Mouse (Mus musculus) 416B (cell line): ENCODE results near the gene Hacl1.
A peak's percentile ranks its signal among the peaks of the same experiment; 100 is the strongest.
"Not testable (repeated sequence)": the region's sequence is repeated elsewhere in the genome, so short reads cannot be mapped to it uniquely, and the experiment has no call there.

ENCODE experiments used
- DNase-seq: peaks from one replicate; pipeline ENCODE4 v3.0.0; 2011; ENCODE audit warnings: low read depth

Gene Hacl1

GRCm38 (mm10) chr14:31640346-31640889 is 668 bp downstream of the Hacl1 start, which contains the start of gene Gm49387:
Gene Gm49387 (minus strand): TSS chr14:31640878.
- no peak for DNase-seq

- DNase-seq: no peak
Measured at GRCm38 (mm10) chr14:31630677-31631076, 10.4 kb downstream of the Hacl1 start.

- DNase-seq: no peak
Measured at GRCm38 (mm10) chr14:31622748-31623147, 18.3 kb downstream of the Hacl1 start.

GRCm38 (mm10) chr14:31620591-31621223 is 20.4 kb downstream of the Hacl1 start:
- DNase-seq: no peak

GRCm38 (mm10) chr14:31617997-31618396 is 23.1 kb downstream of the Hacl1 start:
- DNase-seq: peak; percentile 91

GRCm38 (mm10) chr14:31617204-31617603 is 23.9 kb downstream of the Hacl1 start:
- no peak for DNase-seq

GRCm38 (mm10) chr14:31613671-31614070 is 27.4 kb downstream of the Hacl1 start:
- peak; percentile 41 for DNase-seq

GRCm38 (mm10) chr14:31611986-31612385 is 29.1 kb downstream of the Hacl1 start:
- peak; percentile 43 for DNase-seq

- DNase-seq: peak; percentile 38
Measured at GRCm38 (mm10) chr14:31605514-31605913, 35.6 kb downstream of the Hacl1 start.

GRCm38 (mm10) chr14:31604916-31605315 is 36.2 kb downstream of the Hacl1 start:
- DNase-seq: peak; percentile 64

GRCm38 (mm10) chr14:31602616-31602979 is 38.5 kb downstream of the Hacl1 start:
- not testable (repeated sequence) for DNase-seq

GRCm38 (mm10) chr14:31601908-31602615 is 39.0 kb downstream of the Hacl1 start:
- DNase-seq: no peak

- peak; percentile 39 for DNase-seq
Measured at GRCm38 (mm10) chr14:31597446-31597845, 43.6 kb downstream of the Hacl1 start.

GRCm38 (mm10) chr14:31596408-31596807 is 44.7 kb downstream of the Hacl1 start:
- peak; percentile 61 for DNase-seq

GRCm38 (mm10) chr14:31594693-31595092 is 46.4 kb downstream of the Hacl1 start:
- DNase-seq: no peak

GRCm38 (mm10) chr14:31593036-31593435 is 48.0 kb downstream of the Hacl1 start:
- peak; percentile 56 for DNase-seq

- DNase-seq: no peak
Measured at GRCm38 (mm10) chr14:31591243-31591642, 49.8 kb downstream of the Hacl1 start, which contains the start of gene Colq. Gene Colq (minus strand): TSS chr14:31591343.

- no peak for DNase-seq
Measured at GRCm38 (mm10) chr14:31586451-31586850, 54.6 kb downstream of the Hacl1 start.

- no peak for DNase-seq
Measured at GRCm38 (mm10) chr14:31583082-31583481, 58.0 kb downstream of the Hacl1 start.

GRCm38 (mm10) chr14:31577966-31578735 is 62.9 kb downstream of the Hacl1 start:
- DNase-seq: no peak

- peak; percentile 56 for DNase-seq
Measured at GRCm38 (mm10) chr14:31576846-31577697, 64.0 kb downstream of the Hacl1 start.
